Mouse (Mus musculus) CD4-positive, CD25-positive, alpha-beta regulatory T cell, adult 2 months (primary cell): ENCODE results near the gene Zfp27.
A peak's percentile ranks its signal among the peaks of the same experiment; 100 is the strongest.

Experiments
- DNase-seq: peaks from one replicate; pipeline ENCODE4 v3.0.0-alpha.2; 2012; ENCODE audit warnings: low read depth, low spot score

Gene Zfp27

DNA sequence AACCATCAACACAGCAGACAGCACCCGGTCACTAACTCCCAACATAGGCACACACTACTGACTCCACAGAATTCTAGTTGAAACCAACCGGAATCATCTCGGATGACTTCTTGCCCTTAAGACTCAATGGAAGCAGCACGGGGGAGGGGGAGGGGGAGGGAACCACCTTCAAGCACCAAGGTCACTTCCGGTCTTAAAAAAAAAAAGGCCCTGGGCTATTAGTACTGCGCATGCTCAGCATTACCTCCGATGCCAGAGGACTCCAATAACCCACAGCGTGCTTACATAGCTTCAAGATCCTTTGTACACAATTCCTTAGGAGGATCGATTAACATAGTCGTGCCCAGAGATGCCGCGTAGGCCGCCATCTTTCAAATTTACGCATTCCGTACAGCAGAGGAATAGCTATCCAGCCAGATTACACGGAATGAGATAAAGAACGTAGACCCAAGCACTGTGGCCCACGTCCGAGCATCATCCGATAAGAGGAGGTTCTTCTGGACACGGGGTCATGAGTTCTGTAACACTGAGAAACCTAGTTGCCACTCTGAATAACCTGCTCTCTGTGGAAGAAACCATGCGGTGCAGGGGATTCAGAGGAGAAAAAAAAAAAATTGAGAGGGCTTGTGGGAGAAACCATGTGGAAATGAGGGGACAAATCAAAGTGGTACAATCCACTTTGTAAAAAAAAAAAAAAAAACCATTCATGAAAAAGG, at the start of gene Zfp27:
Gene Zfp27, minus strand, starts transcription at position 607 of the 716 bp plus-strand sequence.
- peak; percentile 93 for DNase-seq

DNA sequence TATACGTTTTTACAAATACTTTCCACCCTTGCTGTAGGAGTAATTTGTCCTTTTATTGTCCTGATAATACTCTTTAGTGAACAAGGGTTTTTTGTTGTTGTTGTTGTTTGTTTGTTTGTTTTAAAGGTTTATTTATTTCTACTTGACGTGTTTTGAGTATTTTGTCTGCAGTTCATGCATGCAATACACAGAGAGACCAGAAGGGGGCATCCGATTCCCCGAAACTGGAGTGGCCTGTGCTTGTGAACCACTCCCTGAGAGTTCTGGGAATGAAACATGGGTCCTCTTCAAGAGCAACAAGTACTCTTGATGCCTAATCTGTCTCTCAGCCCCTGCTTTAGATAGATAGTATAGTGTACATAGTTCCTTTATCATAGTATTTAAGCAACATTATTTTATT, 48.4 kb upstream of the Zfp27 start:
- peak; percentile 67 for DNase-seq

DNA sequence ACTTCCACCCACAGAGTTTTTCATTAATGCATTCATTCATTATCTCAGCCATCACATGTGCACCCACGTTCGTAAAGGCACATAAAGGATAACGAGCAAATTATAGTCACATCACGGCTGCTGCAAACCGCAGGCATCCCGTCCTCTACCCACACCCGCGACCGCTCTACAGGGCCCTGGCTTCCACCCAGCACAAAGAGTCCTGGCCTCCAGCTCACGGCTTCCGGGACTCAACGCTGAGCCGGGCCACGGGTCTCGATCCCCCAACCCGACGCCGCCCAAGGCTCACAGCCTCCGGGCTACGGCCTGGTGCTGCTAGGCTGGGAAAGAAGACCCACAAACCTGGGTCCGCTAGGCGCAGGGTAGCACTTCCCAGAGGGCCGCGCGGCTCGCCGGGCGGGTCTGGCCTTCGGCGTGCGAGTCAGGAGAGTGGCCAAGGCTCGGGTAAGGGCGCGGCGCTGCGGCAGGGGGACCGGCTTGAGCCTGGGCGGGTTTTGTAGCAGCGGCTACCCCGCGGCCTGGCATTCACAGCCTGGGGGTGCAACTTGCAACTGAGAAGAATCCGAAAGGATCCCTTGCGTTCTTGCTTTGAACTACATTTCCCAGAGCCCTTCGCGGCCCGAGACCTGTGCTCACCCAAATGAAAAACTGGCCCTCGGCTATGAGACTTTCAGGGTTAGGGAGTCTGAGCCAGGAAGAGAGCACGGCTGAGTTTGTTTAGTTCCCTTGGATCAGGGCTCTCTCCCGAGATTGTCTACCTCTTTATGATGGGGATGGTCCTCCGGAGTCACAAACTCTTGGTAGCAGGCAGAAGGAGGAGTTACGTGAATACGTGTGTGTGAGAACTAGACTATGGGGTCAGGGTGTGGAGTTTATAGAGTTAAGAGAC, 47.4 kb upstream of the Zfp27 start, which contains the start of gene Zfp74:
Gene Zfp74, minus strand, starts transcription at position 577 of the 889 bp plus-strand sequence.
- peak; percentile 83 for DNase-seq

DNA sequence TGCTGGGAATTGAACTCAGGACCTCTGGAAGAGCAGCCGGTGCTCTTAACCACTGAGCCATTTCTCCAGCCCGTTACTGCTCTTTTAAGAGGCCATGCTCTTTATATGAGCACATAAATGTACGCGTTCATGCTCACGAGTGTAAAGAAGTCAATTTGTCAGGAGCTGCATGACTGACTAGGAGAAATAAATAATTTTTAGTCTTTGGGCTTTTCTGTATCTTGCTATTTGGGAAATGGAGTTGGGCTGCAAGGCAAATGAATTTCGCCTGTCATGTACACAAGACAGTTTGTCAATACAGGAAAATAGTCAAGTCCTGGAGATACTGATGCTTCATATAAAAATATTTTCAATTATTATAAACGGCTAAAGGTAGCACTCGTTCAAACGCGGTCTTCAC, 46.7 kb upstream of the Zfp27 start:
- DNase-seq: no peak

DNA sequence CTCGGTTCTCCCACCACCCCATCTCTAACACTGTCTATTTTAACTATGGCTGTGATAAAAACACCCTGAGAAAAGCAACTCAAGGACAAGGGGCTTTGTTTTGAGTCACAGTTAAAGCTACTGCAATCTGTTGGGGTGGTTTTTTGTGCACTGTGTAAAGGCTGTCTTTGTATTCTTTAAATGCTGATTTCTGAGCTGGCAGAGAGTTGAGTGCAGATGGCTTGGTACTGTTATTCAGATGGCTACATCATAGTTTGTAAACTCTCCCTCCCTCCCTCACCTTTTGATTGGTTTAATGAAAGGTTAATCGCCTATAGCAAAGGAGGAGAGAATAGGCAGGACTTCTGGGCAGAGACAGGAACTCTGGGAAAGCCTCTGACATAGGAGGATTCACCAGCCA, 37.8 kb upstream of the Zfp27 start:
- DNase-seq: no peak

DNA sequence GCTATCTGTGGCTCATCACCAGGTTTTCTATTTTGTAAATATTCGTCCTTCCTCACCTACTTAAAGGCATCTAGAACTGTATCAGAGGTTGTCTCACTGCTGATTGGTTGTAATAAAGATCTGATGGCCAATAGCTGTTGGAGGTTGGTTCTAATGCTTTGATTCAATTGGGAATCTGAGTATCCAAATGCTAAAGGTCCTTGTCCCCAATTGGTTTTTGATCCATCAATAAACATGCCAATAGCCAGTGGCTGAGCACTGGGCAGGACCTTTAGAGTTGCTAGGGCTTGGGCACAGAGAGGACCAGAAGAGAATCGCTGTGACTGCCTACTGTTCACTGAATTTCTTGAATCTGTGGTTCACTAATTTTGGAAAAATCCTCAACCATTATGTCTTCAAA, 37.3 kb upstream of the Zfp27 start:
- no peak for DNase-seq

DNA sequence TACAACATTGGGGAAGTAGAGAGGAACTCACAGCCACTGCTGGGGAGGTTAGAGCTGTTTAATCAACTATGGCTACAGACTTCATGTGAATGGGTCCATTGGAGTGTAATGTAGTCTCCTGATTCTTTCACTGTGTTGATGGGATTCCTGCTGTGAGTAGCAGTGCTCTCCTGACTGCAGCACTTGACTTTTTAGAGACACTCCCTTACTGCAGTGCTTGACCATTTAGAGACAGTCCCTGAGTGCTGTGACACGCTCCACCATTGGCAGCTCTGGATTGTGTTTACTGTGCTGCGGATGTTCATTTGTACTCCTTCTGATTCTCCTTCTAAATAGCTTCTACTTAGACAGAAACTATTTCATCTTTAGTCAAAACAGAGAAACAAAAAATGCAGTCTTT, 36.4 kb upstream of the Zfp27 start:
- no peak for DNase-seq

DNA sequence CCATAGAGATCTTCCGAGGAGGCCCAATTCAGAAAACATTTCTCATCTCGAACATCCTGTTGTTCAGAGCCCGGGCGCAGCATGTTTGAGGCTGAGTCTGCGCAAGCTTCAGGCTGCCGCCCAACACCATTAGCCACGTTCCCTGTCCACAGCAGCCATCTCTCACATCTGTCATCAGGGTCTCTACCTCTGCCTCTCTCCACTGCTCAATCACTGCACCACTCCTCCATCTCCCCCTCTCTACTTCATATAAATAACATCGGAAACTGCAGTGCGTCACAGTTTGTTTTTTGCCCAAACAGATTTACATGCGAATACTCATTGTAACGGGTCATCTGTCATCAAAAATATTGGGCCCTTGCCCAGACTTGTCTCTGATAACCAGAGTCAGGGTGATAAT, 34.7 kb upstream of the Zfp27 start:
- DNase-seq: no peak

DNA sequence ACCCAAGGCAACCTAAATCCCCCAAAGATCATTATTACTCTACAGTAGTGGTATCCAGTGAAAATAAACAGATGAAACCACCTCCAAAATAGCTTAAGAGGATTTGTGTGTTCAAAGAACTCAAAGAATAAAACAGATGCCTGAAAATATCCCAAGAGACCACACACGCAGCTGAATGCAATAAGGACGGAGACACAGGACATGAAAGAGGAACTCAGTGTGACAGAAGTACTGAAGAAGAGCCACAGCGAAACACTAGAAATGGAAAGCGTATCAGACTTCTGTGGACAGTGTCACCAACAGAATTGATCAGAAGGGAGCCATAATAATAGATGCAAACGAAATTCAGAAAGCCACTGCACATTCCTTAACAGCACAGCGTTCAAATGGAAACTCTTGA, 32.5 kb upstream of the Zfp27 start:
- DNase-seq: no peak

DNA sequence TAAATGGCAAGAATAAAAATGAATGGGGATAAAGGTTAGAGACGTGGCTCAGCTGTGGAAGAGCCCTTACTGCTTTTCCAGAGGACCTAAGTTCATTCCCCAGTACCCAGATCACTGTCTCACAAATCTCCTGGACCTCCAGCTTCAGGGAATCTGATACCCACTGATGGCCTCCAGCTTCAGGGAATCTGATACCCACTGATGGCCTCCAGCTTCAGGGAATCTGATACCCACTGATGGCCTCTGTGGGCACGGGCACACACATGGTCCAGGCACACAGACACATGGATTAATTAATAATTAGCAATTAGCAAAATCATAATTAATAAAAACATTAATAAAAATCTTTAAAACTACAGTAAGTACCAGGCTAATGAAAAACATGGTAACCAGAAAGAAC, 16.4 kb upstream of the Zfp27 start:
- DNase-seq: no peak

DNA sequence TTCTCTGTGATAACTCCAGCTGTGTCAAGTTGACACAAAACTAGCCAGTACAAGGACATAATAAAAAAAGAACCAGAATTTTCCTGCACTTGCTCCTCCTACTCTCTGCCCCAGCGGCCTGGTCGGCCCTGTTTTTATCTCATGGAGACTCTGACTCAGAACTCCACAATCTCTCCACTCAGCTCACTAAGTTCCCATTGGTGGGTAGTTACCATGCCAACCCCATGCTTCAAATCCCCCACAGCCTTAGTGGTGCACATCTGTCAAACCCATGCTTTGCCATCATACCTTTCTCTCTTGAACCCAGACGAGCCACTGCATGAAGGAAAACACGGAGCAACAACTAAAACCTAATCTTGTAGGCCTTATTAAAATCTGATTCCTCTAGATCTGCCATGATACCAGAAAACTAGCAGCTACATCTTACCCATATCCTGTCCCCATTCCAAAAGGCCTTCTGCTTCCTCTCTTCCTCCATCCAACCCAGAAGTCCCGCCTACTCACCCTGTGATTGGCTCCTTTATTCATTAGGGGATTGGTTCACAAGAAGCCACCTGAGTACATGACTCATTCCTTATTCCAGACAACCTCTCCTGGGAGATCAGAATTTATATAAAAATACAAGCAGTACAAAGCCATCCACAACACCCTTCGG, 15.2 kb upstream of the Zfp27 start:
- no peak for DNase-seq

DNA sequence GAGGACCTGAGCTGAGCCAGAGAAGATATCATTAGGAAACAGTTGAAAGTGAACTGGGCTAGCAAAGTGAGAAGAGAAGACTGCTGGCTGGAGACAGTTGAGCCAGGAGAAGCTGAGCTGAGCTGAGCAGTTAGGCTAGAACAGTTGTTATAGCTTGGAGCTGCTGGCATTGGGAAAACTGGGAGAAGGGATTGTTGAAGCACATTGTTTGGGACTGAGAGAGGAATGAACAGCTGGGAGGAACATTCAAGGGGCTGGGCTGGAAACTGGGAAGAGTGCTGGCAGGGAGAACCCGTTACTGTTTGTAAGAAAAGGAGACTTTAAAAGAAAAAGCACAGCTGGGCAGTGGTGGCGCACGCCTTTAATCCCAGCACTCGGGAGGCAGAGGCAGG, 11.7 kb upstream of the Zfp27 start:
- DNase-seq: no peak

DNA sequence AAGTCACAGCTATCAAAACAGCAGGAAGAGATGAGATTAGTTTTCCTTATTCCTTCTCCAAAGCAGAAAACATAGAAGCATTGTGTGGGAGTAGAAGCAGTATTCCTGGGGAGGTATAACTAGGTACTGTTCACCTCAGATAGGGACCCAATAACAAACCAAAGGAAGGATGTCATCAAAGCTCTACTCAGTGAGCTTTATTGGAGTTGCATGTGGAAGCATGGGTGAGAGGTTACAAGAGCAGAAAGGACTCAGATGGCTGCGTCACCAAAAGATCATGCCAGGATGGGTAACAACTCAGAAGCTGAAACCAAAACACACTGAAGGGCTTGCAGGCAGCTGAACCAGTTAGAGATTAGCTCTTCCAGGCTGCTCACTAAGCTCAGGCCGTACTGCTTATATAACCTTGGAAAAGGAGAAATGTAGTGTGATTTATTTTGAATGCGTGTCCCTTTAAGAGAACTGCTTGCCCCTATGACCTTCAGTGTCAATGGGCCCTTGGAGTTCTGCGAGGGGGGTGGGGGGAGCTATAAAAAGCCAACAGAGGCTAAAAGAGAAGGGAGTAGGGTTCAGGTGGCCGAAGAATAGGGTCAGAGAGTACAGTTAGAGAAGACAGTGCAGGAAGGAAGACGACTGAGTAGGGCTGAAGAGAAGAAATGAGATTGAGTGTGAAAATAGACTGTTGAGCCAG, 11.1 kb upstream of the Zfp27 start:
- DNase-seq: no peak

DNA sequence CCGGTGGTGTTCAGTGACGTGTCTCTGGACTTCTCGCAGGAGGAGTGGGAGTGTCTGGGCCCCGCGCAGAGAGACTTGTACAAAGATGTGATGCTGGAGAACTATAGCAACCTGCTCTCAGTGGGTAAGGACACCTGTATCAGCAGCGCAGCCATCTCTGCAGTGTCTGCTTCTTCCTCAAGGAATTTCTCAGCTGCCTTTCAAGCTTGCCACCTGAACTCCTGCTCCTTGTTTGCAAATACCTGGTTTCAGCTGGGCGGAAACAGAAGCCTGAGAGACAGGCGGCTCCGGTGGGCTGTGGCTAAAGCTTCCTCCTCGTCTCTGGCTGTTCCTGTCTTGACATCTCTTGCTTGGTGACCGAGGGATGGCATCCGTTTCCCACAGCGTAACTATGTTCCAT, 5.8 kb upstream of the Zfp27 start:
- DNase-seq: no peak

DNA sequence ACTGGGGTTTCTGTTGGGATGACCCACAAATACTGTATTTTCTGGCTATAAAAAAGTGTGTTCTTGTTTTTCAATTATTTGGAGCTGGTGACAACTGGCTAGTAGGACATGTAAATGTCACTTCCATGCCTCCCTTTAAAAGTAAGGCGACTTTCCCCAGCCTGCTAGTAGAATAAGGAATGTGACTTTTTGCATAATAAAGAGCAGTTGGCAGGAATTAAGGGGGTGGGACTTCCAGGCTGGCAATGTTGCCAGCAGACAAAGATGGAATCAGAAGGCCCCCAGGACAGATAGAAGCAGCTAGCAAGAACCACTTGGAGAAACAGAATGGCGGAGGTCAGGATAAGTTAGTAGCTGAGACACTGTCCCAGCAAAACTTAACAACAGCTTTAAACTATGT, 3.9 kb upstream of the Zfp27 start:
- no peak for DNase-seq

DNA sequence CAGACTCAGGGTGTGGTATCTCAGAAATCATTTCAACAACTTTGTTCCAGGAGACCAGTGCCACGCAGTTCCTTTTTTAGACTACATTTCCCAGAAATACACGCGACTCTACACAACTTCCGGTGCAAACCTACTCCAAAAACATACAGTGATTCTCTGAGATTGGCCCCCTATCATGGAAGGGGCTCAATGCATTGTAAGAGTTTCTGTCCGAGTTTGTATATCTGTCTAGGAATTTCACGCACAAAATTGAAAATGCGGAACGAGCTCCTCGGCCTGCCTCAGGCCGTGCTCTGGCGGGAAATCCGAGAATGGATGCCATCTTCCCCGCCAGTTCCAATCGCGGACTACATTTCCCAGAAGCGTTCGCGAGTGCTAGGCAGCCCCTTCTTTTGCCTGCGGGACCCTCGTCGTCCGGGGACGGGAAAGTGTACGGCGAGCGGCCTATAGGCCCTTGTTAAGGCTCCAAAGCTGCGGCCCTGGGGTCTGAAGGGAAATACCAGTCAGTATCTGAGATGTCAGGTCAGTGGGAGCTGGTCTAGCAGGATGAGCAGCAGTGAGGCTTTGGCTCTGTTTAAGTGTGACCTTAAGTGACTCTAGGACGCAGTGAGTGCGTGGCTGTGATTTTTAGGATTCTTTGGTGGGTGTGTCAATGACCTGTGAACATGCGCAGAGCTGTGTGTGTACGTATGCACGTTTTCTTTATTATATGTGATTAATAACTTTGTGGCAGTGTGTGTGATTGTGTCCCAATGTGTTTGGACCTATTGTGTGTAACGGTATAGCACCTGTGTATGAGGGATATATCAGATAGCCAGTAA, 2.0 kb upstream of the Zfp27 start, which contains the start of gene Zfp383:
Gene Zfp383, plus strand, starts transcription at position 94 of the 821 bp plus-strand sequence.
- peak; percentile 83 for DNase-seq

DNA sequence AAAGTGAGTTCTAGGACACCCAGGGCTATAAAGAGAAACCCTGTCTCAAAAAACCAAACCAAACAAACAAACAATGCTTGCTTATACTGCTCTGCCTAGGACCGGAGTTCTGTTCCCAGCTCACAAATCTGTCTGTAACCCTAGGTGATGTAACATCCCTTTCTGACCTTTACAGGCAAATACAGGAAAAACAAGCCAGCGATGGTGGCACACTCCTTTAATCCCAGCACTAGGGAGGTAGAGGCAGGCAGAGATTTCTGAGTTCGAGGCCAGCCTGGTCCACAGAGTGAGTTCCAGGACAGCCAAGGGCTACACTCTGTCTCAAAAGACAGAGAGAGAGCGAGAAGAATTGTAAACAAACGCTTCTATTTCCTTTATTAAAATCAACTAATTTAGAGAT, 834 bp upstream of the Zfp27 start:
- no peak for DNase-seq

DNA sequence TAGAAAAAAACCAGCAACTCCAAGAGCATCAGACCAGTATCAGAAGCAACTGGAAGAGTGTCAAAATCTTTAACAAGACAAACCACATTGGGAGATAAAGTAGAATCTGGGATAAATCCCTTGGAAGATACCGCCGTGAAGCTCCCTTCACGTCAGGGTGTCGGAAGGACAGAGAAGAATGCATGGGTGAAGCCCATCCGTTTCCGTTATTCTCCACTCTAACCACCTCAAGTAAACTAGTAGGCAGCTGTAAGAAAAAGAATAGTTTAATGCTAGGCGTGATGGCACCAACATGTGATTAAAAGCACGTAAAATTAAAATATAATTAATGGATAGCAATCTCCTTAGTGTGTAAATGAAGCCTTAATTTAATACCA, 298 bp upstream of the Zfp27 start:
- no peak for DNase-seq

DNA sequence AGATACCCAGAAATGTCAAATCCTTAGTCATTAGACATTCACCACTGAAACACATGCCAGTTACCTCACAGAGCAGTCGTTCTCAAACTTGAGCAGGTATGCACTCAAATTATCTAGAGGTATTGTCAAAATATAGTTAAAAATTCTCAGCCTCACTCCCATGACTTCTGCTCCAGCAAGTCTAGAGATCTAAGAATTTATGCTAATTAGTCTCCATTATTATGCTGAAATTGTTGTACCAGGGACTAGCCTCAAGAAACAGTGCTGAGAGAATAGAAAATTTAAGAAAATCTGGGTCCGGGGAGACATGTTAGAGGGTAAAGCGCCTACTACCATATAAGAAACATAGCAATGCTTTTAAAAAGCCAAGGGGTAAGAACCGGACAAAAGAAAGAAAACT, 2.3 kb downstream of the Zfp27 start:
- DNase-seq: no peak

DNA sequence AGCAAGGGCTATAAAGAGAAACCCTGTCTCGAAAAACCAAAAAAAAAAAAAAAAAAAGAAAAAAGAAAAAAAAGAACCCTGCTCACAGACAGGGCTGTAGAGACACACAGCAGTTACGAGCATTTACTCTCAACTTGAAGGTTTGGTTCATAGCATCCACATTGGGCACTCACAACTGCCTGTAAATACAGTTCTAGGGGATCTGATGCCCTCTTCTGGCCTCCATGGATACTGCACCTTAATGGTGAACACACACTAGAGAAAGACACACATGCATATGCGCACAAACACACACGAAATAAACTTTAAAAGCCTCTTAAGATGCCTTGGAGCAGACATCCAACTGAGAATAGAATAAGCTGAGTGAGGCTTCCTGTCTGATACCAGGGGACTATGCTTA, 8.0 kb downstream of the Zfp27 start:
- DNase-seq: peak; percentile 7

DNA sequence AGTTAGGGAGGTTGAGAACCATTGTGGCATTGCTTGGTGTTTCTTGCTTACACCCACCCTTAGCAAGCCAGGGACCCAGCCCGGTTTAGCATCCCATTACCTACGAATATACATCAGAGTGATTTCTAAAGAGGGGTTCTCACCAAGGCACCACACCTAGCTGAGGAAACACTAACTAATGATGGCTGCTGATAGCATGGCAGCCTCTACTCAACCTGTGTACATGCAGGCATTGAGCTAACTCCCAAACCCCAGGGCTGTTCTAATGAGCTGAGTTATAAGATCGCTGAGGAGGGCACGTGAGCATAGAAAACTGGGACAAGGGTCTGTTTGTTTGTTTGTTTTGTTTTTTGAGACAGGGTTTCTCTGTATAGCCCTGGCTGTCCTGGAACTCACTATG, 13.6 kb downstream of the Zfp27 start:
- no peak for DNase-seq
